Mouse (Mus musculus): ENCODE measurements at regions not wholly inside any gene's neighbourhood (a gene's known extent, or its start where the extent isn't known, plus 50 kb on each side); places are given as distances from the start of the nearest gene placed in this dataset.
"Not testable (repeated sequence)": the region's sequence is repeated elsewhere in the genome, so short reads cannot be mapped to it uniquely, and the experiment has no call there.

DNA sequence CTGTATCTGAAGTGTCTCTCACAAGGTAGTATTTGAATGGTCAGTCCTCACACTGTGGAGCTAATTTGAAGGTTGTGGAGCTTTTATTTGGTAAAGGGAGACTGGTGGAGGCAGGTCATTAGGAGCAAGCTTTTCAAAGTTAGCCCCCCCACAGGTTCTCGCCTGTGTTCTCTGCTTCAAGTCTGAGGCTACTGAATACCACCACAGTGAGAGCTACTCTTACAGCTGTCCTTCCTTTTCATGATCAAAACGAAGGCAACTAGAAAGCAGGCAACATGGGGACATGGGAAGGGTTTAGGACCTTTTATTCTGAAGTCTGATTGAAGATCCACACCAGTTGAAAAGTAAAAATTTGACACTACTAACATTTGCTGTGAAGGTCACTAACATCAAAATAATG, 645.2 kb upstream of the Pou3f2 start:
- H3K4me3 ChIP-seq = no peak overlapping the region
- no peak overlapping the region for H3K27ac ChIP-seq
- WGBS = 16% methylated on average over 2 of the region's 2 CpGs
- DNase-seq (ENCODE audit: extremely low spot score, low spot score) = no peak
- no peaks in the 10 kb centered on the region for H3K27me3 ChIP-seq (ENCODE audit: poor library complexity, severe bottlenecking)
- no peaks in the 10 kb centered on the region for H3K36me3 ChIP-seq (replicated peaks)
- no peaks in the 10 kb centered on the region for H3K9me3 ChIP-seq
- H3K4me1 ChIP-seq = peaks cover 5% of the 10 kb centered on the region

DNA sequence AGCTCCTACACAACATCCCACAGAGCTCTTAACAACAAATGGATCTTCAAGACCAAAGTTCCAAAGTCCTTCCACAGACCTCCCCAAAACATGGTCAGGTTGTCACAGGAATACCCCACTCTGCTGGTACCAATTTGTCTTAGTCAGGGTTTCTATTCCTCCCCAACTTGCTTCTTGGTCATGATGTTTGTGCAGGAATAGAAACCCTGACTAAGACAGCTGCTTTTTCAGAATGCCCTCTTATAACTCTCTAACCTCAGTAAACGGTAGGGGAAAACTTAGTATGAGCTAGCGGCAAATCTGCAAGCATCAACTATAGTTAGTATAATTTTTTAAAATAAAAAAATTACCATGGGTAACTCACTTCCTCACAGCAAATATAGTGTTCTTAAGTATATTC, 613.3 kb upstream of the Pou3f2 start:
- H3K27me3 ChIP-seq (ENCODE audit: poor library complexity, severe bottlenecking); DNase-seq (ENCODE audit: extremely low spot score, low spot score); H3K36me3 ChIP-seq (replicated peaks); H3K9me3 ChIP-seq; H3K4me1 ChIP-seq; H3K4me3 ChIP-seq; H3K27ac ChIP-seq: not testable (repeated sequence)
- 97% methylated on average over 2 of the region's 2 CpGs for whole genome bisulfite sequencing

DNA sequence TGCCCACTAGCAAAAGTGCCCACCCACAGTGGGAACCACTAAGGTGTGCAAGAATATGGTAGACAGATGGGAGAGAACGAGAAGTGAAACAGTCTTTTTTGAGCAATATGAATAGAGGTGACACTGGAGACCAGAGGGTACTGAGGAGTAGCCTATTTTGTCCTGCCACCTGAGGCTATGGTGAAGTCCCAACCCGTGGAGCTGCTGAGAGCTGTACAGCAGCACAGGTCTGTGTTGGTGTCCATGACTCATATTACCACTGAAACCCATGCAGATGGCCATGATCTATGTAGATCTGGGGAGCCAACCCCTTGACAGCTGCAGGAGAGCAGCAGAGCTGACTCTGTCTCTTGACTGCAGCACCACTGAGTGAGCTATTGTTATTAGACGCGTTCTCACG, 591.4 kb upstream of the Pou3f2 start:
- 94% methylated on average over 5 of the region's 5 CpGs for WGBS
- H3K4me1 ChIP-seq = no peaks in the 10 kb centered on the region

DNA sequence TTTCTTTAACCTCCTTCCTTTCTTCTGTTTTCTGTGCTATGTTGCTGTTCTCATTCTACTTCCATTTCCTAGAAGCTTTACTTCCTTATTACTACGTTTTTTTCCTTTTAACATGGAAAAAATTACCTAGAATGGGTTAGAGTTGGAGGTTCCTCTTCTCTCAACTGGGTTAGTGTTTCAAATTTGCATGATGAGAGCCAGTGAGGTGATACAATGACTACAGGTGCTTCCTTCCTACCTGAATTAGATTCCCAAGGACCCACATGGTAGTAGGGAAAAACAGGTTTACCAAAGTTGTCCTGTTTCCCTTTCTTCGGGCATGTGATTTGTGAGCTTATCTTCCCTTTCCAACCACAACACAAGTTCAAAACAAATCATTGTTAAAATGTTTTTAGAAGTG, 589.4 kb upstream of the Pou3f2 start:
- Histone ChIP-seq H3K27ac (no peak overlapping the region), H3K4me3 (no peak overlapping the region), H3K4me1 (no peaks in the 10 kb centered on the region), H3K36me3 (replicated peaks) (no peaks in the 10 kb centered on the region), H3K9me3 (no peaks in the 10 kb centered on the region), H3K27me3 (ENCODE audit: poor library complexity, severe bottlenecking) (no peaks in the 10 kb centered on the region)
- DNase-seq (ENCODE audit: extremely low spot score, low spot score) = no peak
- WGBS = 83% methylated on average over 2 of the region's 2 CpGs

More for the DNA sequence above, 591.4 kb upstream of the Pou3f2 start:
- no peak for DNase-seq (ENCODE audit: extremely low spot score, low spot score)
- H3K27me3 ChIP-seq (ENCODE audit: poor library complexity, severe bottlenecking) = no peaks in the 10 kb centered on the region
- H3K9me3 ChIP-seq = 0 out of 2 replicates have a peak, but pooled peaks cover 3% of the 10 kb centered on the region
- no peak overlapping the region for H3K4me3 ChIP-seq
- H3K36me3 ChIP-seq (replicated peaks) = no peaks in the 10 kb centered on the region
- H3K27ac ChIP-seq = no peak overlapping the region

DNA sequence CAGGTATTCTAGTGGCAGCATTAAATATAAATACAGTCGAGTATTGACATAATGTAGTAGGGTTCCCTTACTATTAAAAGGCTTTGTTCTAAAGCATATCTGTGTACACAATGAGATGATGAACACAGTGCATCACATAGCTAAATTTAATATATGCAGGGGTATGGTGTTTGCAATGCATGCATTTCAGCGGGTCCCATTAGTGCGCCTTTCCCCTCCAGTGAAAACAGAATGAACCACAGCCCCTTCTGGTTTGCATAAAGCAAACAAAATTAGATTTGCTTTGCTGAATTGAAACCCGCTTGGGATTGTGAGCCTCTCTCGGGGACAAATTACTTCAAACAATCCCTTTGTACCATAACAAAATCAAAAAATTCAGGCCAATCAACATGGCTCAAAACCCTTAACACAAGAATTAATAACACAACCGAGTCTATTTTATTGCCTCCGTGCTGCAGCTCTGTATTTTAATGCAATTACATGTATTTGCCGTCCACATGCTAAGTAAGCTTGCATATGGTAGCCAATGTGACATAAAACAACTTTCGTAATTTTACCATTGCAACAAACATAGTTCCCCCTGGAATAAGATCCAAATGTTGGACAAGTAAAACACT, 562.6 kb upstream of the Pou3f2 start:
- DNase-seq (ENCODE audit: extremely low spot score, low spot score) = no peak
- H3K4me3 ChIP-seq = no peak overlapping the region
- 80% methylated on average over 9 of the region's 9 CpGs for WGBS

DNA sequence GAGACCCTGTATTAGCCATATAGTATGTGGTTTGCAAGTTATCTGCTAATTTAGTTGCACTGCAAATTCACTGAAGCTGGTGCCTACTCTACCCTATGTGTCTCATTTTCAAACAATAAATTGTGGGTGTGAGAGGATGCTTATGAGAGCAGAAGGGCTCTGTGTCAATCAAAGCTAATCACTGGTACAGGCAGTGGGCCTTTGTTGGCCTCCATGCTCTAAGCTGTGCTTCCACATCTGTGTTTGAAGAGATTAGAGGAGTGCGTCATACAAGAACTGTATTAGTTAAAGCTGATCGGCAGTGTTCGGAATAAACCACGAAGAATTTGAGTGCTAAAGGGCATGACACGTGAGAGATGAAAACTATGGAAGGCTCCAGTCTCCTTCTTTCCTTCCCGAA, 549.6 kb upstream of the Pou3f2 start:
- H3K27ac ChIP-seq = no peak overlapping the region

More for the DNA sequence above, 562.6 kb upstream of the Pou3f2 start:
- Histone ChIP-seq H3K9me3 (no peaks in the 10 kb centered on the region), H3K27ac (no peak overlapping the region), H3K27me3 (ENCODE audit: poor library complexity, severe bottlenecking) (no peaks in the 10 kb centered on the region), H3K36me3 (replicated peaks) (no peaks in the 10 kb centered on the region), H3K4me1 (no peaks in the 10 kb centered on the region)

DNA sequence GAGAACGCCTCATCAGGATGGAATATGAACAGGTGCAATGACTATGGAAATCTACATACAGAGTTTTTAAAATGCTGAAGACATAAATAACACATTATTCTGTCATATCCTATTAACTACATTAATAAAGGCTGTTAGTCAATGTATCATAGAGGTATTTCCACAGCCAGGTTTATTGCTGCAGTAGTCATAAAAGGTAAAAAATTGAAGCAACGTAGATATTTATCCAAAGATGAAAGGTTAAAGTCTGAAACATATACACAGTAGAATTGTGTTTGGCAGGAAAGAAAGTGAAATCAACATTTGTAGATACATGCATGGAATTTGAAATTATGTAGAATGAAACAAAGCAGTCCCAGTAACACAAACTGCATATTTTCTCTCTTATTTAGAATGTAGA, 543.1 kb upstream of the Pou3f2 start:
- H3K27me3 ChIP-seq (ENCODE audit: poor library complexity, severe bottlenecking) = no peaks in the 10 kb centered on the region
- DNase-seq (ENCODE audit: extremely low spot score, low spot score) = no peak
- 94% methylated on average over 2 of the region's 2 CpGs for WGBS
- H3K9me3 ChIP-seq = no peaks in the 10 kb centered on the region
- H3K27ac ChIP-seq = no peak overlapping the region
- no peak overlapping the region for H3K4me3 ChIP-seq
- no peaks in the 10 kb centered on the region for H3K4me1 ChIP-seq
- no peaks in the 10 kb centered on the region for H3K36me3 ChIP-seq (replicated peaks)

More for the DNA sequence above, 549.6 kb upstream of the Pou3f2 start:
- no peak for DNase-seq (ENCODE audit: extremely low spot score, low spot score)
- H3K36me3 ChIP-seq (replicated peaks) = no peaks in the 10 kb centered on the region
- no peaks in the 10 kb centered on the region for H3K9me3 ChIP-seq
- WGBS = 75% methylated on average over 6 of the region's 6 CpGs
- H3K4me1 ChIP-seq = 0 out of 2 replicates have a peak, but pooled peaks cover 3% of the 10 kb centered on the region
- no peaks in the 10 kb centered on the region for H3K27me3 ChIP-seq (ENCODE audit: poor library complexity, severe bottlenecking)
- no peak overlapping the region for H3K4me3 ChIP-seq

DNA sequence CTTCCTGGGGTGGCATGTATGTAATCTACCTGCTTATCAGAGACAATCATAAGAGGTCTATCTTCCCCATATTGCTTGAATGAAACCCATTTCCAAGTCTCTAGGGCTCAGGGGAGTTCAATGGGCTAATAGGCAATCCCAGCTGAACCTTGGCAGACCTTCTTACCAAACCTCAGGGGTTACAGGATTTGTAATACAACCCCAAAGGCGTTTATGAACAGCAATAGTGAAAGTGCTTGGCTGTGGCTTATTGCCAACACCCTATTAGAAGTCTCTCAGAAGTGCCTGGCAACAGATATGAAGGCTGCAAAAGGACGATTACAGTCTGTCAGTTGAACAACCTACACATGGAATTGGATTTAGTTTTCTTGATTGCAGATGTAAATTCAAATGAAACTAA, 534.0 kb upstream of the Pou3f2 start:
- Histone ChIP-seq H3K27ac (no peak overlapping the region), H3K27me3 (ENCODE audit: poor library complexity, severe bottlenecking) (no peaks in the 10 kb centered on the region), H3K4me1 (no peaks in the 10 kb centered on the region), H3K36me3 (replicated peaks) (no peaks in the 10 kb centered on the region), H3K9me3 (no peaks in the 10 kb centered on the region), H3K4me3 (no peak overlapping the region)
- WGBS = 74% methylated on average over 2 of the region's 2 CpGs
- DNase-seq (ENCODE audit: extremely low spot score, low spot score) = no peak

DNA sequence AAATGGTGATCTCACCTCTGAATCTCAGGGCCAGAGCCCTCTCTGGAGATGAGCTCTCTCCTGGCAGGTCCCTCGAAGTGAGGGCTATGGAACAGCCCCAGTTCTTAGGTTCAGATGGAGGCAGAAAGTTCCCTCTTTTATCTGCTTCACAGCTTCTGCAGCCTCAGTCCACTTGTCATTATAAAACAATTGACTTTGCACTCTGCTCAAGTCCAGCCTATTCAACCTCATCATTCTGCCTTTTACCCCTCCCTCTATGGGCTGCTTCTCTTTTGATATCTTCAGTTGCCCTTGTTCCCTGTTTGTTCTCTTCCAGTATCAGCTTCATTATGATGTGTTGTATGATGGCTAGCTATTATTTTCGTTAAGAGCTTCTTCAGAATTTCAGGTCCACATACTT, 522.2 kb upstream of the Pou3f2 start:
- Histone ChIP-seq H3K36me3 (replicated peaks) (no peaks in the 10 kb centered on the region), H3K27me3 (ENCODE audit: poor library complexity, severe bottlenecking) (no peaks in the 10 kb centered on the region), H3K4me1 (no peaks in the 10 kb centered on the region), H3K9me3 (no peaks in the 10 kb centered on the region), H3K27ac (no peak overlapping the region), H3K4me3 (no peak overlapping the region)
- 82% methylated on average over 2 of the region's 2 CpGs for WGBS
- DNase-seq (ENCODE audit: extremely low spot score, low spot score) = no peak

DNA sequence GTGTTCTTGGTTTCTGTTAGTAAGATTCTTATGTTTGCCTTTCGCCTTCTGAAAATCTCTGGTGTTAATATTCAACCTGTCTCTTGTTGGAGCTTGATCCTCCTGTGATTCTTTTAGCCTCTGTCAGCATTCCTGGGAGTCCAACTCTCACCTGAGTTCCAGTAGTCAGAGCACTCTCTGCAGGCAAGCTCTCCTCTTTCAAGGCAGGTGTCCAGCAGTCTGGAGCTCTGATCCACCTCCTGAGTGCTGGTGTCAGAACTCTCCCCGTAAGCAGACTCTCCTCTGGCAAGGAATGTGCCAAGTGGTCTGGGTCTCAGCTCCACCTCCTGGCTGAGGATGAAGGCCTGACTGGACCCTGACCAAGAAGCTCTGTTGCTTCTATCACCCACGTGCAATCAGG, 521.0 kb upstream of the Pou3f2 start:
- H3K4me1 ChIP-seq; H3K27me3 ChIP-seq (ENCODE audit: poor library complexity, severe bottlenecking); H3K4me3 ChIP-seq; H3K36me3 ChIP-seq (replicated peaks); DNase-seq (ENCODE audit: extremely low spot score, low spot score); H3K9me3 ChIP-seq; H3K27ac ChIP-seq: not testable (repeated sequence)
- WGBS = 81% methylated on average over 3 of the region's 3 CpGs

DNA sequence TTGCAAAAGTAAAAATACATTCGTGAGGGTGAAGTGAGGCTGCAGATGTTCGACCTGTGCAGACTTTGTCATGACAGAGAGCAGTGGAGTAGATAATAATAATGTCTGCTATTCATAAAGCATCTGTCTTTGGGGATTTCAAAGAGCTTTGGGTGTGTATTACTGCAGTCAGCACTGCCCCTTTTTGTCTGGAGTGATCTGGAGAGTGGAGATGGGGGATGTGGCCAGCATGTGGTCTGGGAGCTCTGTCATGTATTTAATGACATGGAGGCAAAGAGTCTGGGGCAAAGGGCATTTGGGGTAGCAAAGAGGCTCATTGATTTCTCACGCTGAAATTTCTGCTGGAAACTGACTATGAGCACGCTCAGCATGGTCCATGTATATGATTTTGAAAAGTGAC, 510.8 kb upstream of the Pou3f2 start:
- no peak for DNase-seq (ENCODE audit: extremely low spot score, low spot score)

DNA sequence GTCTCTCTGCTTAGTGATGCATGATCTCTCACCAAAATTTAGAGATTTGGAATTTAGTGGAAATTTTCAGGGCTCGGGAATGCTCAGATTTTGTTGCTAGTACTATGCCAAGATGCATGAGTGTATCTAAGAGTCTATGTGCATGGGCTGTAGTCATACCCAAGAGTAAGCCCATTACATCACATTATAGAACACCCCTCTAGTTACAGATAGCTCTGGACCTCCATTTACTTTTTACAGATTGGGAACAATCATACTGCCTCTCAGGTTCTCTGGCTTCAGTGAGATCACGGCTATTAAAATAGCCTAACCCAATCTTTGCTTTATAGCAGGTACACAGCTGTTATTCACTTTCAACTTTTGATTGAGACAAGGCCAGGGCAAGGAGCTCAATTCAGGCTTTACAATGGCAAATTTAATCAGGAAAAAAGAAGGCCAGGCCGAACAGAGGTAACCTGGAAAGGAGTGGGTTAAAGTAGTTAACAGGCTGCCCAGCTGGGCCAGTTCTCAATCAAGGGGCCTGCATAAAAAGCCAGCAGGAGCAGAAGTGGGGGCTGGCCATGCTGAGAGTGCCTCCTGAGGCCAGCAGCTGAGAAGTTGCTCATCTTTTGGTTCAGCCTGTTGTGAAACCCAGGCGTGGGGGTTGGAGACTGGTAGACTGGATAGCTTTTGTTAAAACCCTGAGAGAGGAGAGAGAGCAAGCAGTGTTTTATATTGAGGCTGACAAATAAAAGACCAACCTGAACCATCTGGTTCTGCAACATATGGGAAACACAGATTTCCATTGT, 509.2 kb upstream of the Pou3f2 start:
- Histone ChIP-seq H3K27ac (peak overlapping the region; percentile 22; the same call in 1 of the 2 replicates), H3K4me1 (peaks cover 37% of the 10 kb centered on the region)
- peak; percentile 28 for DNase-seq (ENCODE audit: extremely low spot score, low spot score)

More for the DNA sequence above, 510.8 kb upstream of the Pou3f2 start:
- H3K4me1 ChIP-seq = peaks cover 37% of the 10 kb centered on the region
- H3K9me3 ChIP-seq = no peaks in the 10 kb centered on the region
- no peak overlapping the region for H3K4me3 ChIP-seq
- no peak overlapping the region for H3K27ac ChIP-seq
- WGBS = 39% methylated on average over 4 of the region's 4 CpGs
- no peaks in the 10 kb centered on the region for H3K36me3 ChIP-seq (replicated peaks)
- H3K27me3 ChIP-seq (ENCODE audit: poor library complexity, severe bottlenecking) = no peaks in the 10 kb centered on the region

DNA sequence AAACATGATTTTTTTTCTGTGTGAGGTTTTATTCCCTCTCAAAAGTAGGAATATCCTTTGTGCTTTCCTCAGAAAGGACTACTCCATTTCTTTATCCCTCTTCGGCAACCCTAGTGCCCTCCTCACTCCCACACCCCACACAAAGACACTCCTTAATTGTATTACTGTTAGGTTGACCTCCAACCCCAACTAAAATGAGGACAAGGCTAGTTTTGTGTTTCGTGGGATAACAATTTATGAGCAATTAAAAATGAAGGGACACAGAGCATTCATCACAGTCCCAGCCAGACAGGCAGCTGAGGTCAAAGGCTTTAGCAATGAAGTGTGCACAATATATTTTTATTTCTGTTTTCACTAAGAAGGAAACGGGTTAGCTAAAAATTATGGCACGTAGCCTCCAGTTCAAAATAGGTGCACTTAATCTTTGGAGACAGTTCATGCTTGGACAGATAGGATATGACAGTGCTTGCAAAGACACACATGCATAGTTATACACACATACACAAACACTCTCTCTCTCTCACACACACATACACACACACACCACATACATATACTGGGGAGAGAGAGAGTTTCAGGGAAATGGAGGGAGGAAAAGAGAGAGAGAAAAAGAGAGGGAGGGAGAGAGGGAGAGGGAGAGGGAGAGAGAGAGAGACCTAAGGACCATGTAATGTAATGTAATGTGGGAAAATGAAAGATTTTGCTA, 498.8 kb upstream of the Pou3f2 start:
- no peaks in the 10 kb centered on the region for H3K9me3 ChIP-seq
- no peak for DNase-seq (ENCODE audit: extremely low spot score, low spot score)
- WGBS = 25% methylated on average over 4 of the region's 4 CpGs
- no peak overlapping the region for H3K27ac ChIP-seq
- H3K36me3 ChIP-seq (replicated peaks) = no peaks in the 10 kb centered on the region
- peaks cover 14% of the 10 kb centered on the region for H3K4me1 ChIP-seq
- no peak overlapping the region for H3K4me3 ChIP-seq
- no peaks in the 10 kb centered on the region for H3K27me3 ChIP-seq (ENCODE audit: poor library complexity, severe bottlenecking)

More for the DNA sequence above, 509.2 kb upstream of the Pou3f2 start:
- Histone ChIP-seq H3K4me3 (no peak overlapping the region), H3K27me3 (ENCODE audit: poor library complexity, severe bottlenecking) (no peaks in the 10 kb centered on the region), H3K9me3 (no peaks in the 10 kb centered on the region), H3K36me3 (replicated peaks) (no peaks in the 10 kb centered on the region)
- 32% methylated on average over 4 of the region's 4 CpGs for WGBS
